13 mouse cellular contexts compared by ENCODE assay signal in genomic region chr11:6895786-6896093, GRCm38 (mm10). TPM values are rescaled to one million over a fixed set of nuclear protein-coding genes. Genes with fewer than 3 reads are reported as not detected.
DNase-seq lines count a peak whose midpoint lies in the region; ATAC-seq and TF ChIP-seq lines count a peak whose summit lies in the region.
"Had no signal": no experiment of that assay in that cellular context is flagged by ENCODE, and none has a peak within 500 bp of the region (broad histone marks: within the 10 kb centered on the region; RNA-seq: fewer than 3 reads in every experiment).

No protein-coding gene starts in this region.

- no peak overlapping the region for H3K4me2 ChIP-seq in intestine, embryonic 14.5 days (ENCODE audit: low read length)
- no peak overlapping the region for H3K4me2 ChIP-seq in intestine, postnatal 0 days (replicated peaks; ENCODE audit: low read depth)
- no peak overlapping the region for H3K4me2 ChIP-seq in kidney, postnatal 0 days (ENCODE audit: low read length)
- H3K4me2 ChIP-seq: heart, embryonic 13.5 days; liver, embryonic 15.5 days; neural tube, embryonic 12.5 days had no signal

- no peak for ATAC-seq in intestine, embryonic 14.5 days (replicated peaks; ENCODE audit: low FRiP score, low TSS enrichment, low read depth)
- no peak for ATAC-seq in intestine, postnatal 0 days
- ATAC-seq in kidney, postnatal 0 days (replicated peaks; ENCODE audit: low FRiP score, low read depth), result peak; percentile 18; the same call in 1 of the 2 replicates

- TF ChIP-seq CTCF in intestine, postnatal 0 days (IDR thresholded peaks at IDR 0.05; ENCODE audit: low read depth), result no peak
- TF ChIP-seq CTCF in kidney, postnatal 0 days (IDR thresholded peaks at IDR 0.05; ENCODE audit: low read depth), result no peak

- H3K9me3 ChIP-seq in intestine, embryonic 14.5 days (ENCODE audit: control insufficient read depth, low read length), result no peaks in the 10 kb centered on the region
- no peaks in the 10 kb centered on the region for H3K9me3 ChIP-seq in intestine, postnatal 0 days (ENCODE audit: control insufficient read depth)
- no peaks in the 10 kb centered on the region for H3K9me3 ChIP-seq in kidney, postnatal 0 days (replicated peaks; ENCODE audit: low read length)
- H3K9me3 ChIP-seq: G1E; heart, embryonic 13.5 days; liver, embryonic 15.5 days; neural tube, embryonic 12.5 days had no signal

- H3K4me1 ChIP-seq in intestine, embryonic 14.5 days (replicated peaks; ENCODE audit: control insufficient read depth, insufficient read depth, low read length), result peaks cover 8% of the 10 kb centered on the region; the same call in 1 of the 2 replicates
- H3K4me1 ChIP-seq in intestine, postnatal 0 days (replicated peaks; ENCODE audit: control insufficient read depth, insufficient read depth, low read length), result no peaks in the 10 kb centered on the region
- peaks cover 9% of the 10 kb centered on the region; the same call in 1 of the 2 replicates for H3K4me1 ChIP-seq in kidney, postnatal 0 days (replicated peaks; ENCODE audit: insufficient read depth, low read length)
- H3K4me1 ChIP-seq: liver, embryonic 15.5 days; neural tube, embryonic 12.5 days had no signal

- H3K4me3 ChIP-seq in intestine, embryonic 14.5 days (ENCODE audit: low read depth, low read length), result no peak overlapping the region
- no peak overlapping the region for H3K4me3 ChIP-seq in intestine, postnatal 0 days (ENCODE audit: low read depth, low read length)
- H3K4me3 ChIP-seq in kidney, postnatal 0 days (replicated peaks; ENCODE audit: low read depth, low read length), result no peak overlapping the region
- H3K4me3 ChIP-seq: heart, embryonic 13.5 days; liver, embryonic 15.5 days; neural tube, embryonic 12.5 days had no signal

- H3K9ac ChIP-seq in intestine, embryonic 14.5 days (ENCODE audit: low read length), result no peak overlapping the region
- no peak overlapping the region for H3K9ac ChIP-seq in intestine, postnatal 0 days (ENCODE audit: low read depth, low read length)
- 0 out of 2 replicates have a peak overlapping the region, but pooled peaks have one; percentile 8 for H3K9ac ChIP-seq in kidney, postnatal 0 days (ENCODE audit: low read depth, low read length)
- H3K9ac ChIP-seq: heart, embryonic 13.5 days; liver, embryonic 15.5 days; neural tube, embryonic 12.5 days had no signal

- DNase-seq in intestine, embryonic 14.5 days (ENCODE audit: low spot score), result peak; percentile 60
- peak; percentile 67 for DNase-seq in Muller cell, postnatal 12 days (ENCODE audit: inconsistent ontology term)
- peak; percentile 94 for DNase-seq in cerebellum, adult 9-10 months
- peak; percentile 23 for DNase-seq in kidney, postnatal 0 days (ENCODE audit: low spot score)
- no peak for DNase-seq in spleen, postnatal 10 days (ENCODE audit: low spot score in 2 of 2)
- no peak for DNase-seq in adrenal gland, postnatal 36 days
- no peak for DNase-seq in ovary, postnatal 36 days (ENCODE audit: low spot score)

- no peaks in the 10 kb centered on the region for H3K36me3 ChIP-seq in intestine, embryonic 14.5 days (ENCODE audit: control insufficient read depth, insufficient read depth, low read length)
- H3K36me3 ChIP-seq in intestine, postnatal 0 days (ENCODE audit: control insufficient read depth, insufficient read depth), result no peaks in the 10 kb centered on the region
- H3K36me3 ChIP-seq in kidney, postnatal 0 days (ENCODE audit: insufficient read depth, low read length), result no peaks in the 10 kb centered on the region
- H3K36me3 ChIP-seq: G1E; heart, embryonic 13.5 days; liver, embryonic 15.5 days; neural tube, embryonic 12.5 days had no signal

- H3K27ac ChIP-seq in intestine, embryonic 14.5 days (ENCODE audit: low read depth), result peak overlapping the region; percentile 33; the same call in 1 of the 2 replicates
- H3K27ac ChIP-seq in intestine, postnatal 0 days (ENCODE audit: low read depth, low read length), result no peak overlapping the region
- H3K27ac ChIP-seq in kidney, postnatal 0 days, result peak overlapping the region; percentile 84
- H3K27ac ChIP-seq: heart, embryonic 13.5 days; liver, embryonic 15.5 days; neural tube, embryonic 12.5 days had no signal

- 45% methylated on average over 8 of the region's 8 CpGs for WGBS in intestine, embryonic 14.5 days
- 27% methylated on average over 8 of the region's 8 CpGs for WGBS in intestine, postnatal 0 days
- WGBS in kidney, postnatal 0 days, result 36% methylated on average over 8 of the region's 8 CpGs

- H3K27me3 ChIP-seq in intestine, embryonic 14.5 days (replicated peaks; ENCODE audit: control insufficient read depth, insufficient read depth, low read length), result no peaks in the 10 kb centered on the region
- no peaks in the 10 kb centered on the region for H3K27me3 ChIP-seq in intestine, postnatal 0 days (replicated peaks; ENCODE audit: control insufficient read depth, insufficient read depth, low read length)
- no peaks in the 10 kb centered on the region for H3K27me3 ChIP-seq in kidney, postnatal 0 days (ENCODE audit: insufficient read depth, low read length)
- H3K27me3 ChIP-seq: heart, embryonic 13.5 days; liver, embryonic 15.5 days; neural tube, embryonic 12.5 days had no signal

RNA-seq across cellular contexts. Expression of gene Gm11983, which starts 58.3 kb away (rescaled TPM):
- polyA plus RNA-seq in intestine, embryonic 14.5 days (2014; fragmentation: Nextera tagmentation; extraction: Ambion mirVana), result not detected in 2 replicates
- not detected in 2 replicates for polyA plus RNA-seq in intestine, postnatal 0 days (2015; fragmentation: Nextera tagmentation; extraction: Ambion mirVana)
- not detected in 2 replicates for polyA plus RNA-seq in kidney, postnatal 0 days (2015; fragmentation: Nextera tagmentation; extraction: Ambion mirVana)
- total RNA-seq in adrenal gland, postnatal 36 days (2021), result not detected
- total RNA-seq: layer of hippocampus, adult 18-20 months had no signal
- polyA plus RNA-seq: G1E; heart, embryonic 13.5 days; liver, embryonic 15.5 days; neural tube, embryonic 12.5 days had no signal

Comparison
In these comparisons a context has a peak if more than half of its experiments do, and no peak if none do; other contexts are left out.
1. DNase-seq: peak in intestine, embryonic 14.5 days (single experiment), Muller cell, postnatal 12 days (single experiment), cerebellum, adult 9-10 months (single experiment) and kidney, postnatal 0 days (single experiment); none in spleen, postnatal 10 days (0 of 2), adrenal gland, postnatal 36 days (0 of 2) and ovary, postnatal 36 days (single experiment).